Mouse (Mus musculus) cerebellum, adult 9-11 months (tissue): ENCODE data around the gene Gm4707.
"Not testable (repeated sequence)": the region's sequence is repeated elsewhere in the genome, so short reads cannot be mapped to it uniquely, and the experiment has no call there.

ENCODE experiments used
- DNase-seq: peaks from one replicate; pipeline ENCODE4 v3.0.0; 2022

Gm4707 gene

GRCm38 (mm10) chr17:71443273-71443672, 16.4 kb downstream of the Gm4707 start:
- no peak for DNase-seq

DNA sequence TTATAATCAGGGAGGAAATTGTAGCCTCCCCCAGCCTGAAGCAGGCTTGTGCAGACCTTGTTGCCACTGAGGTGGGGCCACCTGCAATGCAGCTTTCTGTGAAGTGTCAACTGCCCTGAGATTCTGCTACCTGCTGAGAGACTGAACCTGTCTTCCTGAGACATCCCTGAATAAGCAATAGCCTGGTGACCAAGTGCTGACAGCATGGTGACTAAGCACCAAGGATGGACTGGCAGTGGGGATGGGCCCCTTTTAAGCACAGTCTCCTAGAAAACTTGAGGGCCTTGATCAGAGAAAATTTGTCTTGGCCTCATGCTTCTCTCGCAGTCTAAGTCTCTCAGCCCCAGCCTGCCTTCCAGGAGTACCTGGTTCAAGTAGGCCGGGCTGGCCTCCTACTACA, 37.2 kb downstream of the Gm4707 start:
- DNase-seq = not testable (repeated sequence)

GRCm38 (mm10) chr17:71419448-71419847, 40.3 kb downstream of the Gm4707 start:
- not testable (repeated sequence) for DNase-seq

DNA sequence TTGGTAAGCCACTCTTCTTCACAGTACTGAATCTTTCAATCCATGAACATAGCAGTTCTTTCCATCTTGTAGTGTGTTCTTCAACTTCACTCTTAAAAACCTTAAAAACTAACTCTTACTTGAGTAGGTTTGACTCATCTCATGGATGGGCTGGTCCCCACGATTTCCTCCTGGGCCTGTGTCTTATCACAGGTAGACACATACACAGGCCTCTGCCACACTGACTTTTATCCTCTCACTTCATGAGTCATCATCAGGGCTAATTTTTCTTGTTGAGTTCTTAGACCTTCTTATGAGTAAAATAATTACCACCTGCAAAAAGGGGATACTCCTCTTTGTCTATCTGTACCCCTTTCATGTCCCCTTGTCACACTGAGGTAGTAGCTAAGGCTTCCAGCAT, 42.7 kb downstream of the Gm4707 start:
- no peak for DNase-seq
